Mouse (Mus musculus): ENCODE results near the gene Gm49776. TPM values are rescaled to one million over a fixed set of nuclear protein-coding genes. Genes with fewer than 3 reads are reported as not detected.
A peak's percentile ranks its signal among the peaks of the same experiment; 100 is the strongest.

Gm49776 gene
- polyA plus RNA-seq, 1 experiment: 0.46 TPM

DNA sequence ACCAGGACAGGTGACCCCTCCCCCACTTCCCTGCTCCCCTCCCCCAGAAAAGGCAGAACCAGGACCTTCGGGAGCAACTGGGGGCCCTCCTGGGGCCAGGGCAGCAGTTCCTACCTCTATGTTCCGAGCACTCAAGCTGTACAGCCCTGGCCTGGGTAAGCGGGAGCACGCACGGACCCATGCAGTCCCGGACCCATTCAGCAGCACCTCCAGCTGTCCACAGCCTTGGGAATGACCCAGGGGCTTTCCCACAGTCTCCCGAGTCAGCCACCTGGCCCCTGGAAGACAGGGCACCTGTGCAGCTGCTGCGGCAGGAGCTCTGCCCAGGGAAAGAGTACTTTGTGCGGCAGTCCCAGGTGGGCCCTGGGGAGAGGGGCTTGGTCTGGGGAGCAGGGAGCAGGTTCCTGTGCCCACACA lies 39.5 kb downstream of the Gm49776 start:
- H3K79me3 ChIP-seq (ENCODE audit: low read depth): no peaks in the 10 kb centered on the region
- no peak for TF ChIP-seq USF1 (IDR thresholded peaks at IDR 0.05; ENCODE audit: low read depth)
- TF ChIP-seq MAX (IDR thresholded peaks at IDR 0.05): no peak
- TF ChIP-seq CEBPB (IDR thresholded peaks at IDR 0.05; ENCODE audit: low read depth): no peak
- TF ChIP-seq MYOG (IDR thresholded peaks at IDR 0.05; ENCODE audit: control insufficient read depth, extremely low read depth, insufficient read length): no peak
- no peak for TF ChIP-seq FOSL1 (IDR thresholded peaks at IDR 0.05; ENCODE audit: insufficient read depth, low read length, poor library complexity, severe bottlenecking)
- TF ChIP-seq MYOD1 (IDR thresholded peaks at IDR 0.05; ENCODE audit: control insufficient read depth, insufficient read length, low read depth): no peak
- no peak for TF ChIP-seq CTCF (IDR thresholded peaks at IDR 0.05; ENCODE audit: control insufficient read depth, insufficient read depth, insufficient read length)

DNA sequence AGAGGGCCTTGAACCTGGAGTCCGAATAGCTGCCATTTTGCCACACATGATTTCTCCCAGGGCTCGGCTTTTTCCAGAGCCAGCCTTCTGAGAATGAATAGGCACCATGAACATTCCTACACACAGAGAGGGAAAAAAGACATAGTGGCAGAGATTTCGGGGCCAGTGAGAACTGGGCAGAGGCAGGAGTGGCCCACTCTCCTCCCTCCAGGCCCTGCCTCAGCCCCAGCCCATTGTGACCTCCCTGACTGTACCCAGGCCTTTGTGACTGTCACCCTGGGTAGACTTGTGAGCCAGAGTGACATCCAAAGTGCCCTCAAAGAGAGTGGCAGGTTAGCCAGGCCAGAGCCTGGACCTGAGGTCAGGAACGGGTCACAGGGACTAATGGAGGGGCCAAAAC lies 40.5 kb downstream of the Gm49776 start, which contains the start of gene Ccdc188:
Gene Ccdc188 (plus strand): TSS at position 301 of the 400 bp plus-strand sequence.
- Histone ChIP-seq H3K79me2 (ENCODE audit: control insufficient read depth, insufficient read depth) (no peaks in the 10 kb centered on the region), H3K36me3 (ENCODE audit: control insufficient read depth, insufficient read depth) (no peaks in the 10 kb centered on the region), H3ac (ENCODE audit: control insufficient read depth, insufficient read length, low read depth) (no peak within 1 kb of the TSS), H3K4me3 (ENCODE audit: insufficient read depth, poor library complexity, severe bottlenecking) (no peak within 1 kb of the TSS), H3K79me3 (ENCODE audit: low read depth) (no peaks in the 10 kb centered on the region), H3K27me3 (ENCODE audit: control insufficient read depth, insufficient read depth, insufficient read length) (no peaks in the 10 kb centered on the region)
- no peak for TF ChIP-seq MYOD1 (IDR thresholded peaks at IDR 0.05; ENCODE audit: control insufficient read depth, insufficient read length, low read depth)
- no peak for TF ChIP-seq USF1 (IDR thresholded peaks at IDR 0.05; ENCODE audit: low read depth)
- TF ChIP-seq MAX (IDR thresholded peaks at IDR 0.05): no peak
- TF ChIP-seq CEBPB (IDR thresholded peaks at IDR 0.05; ENCODE audit: low read depth): no peak
- TF ChIP-seq MYOG (IDR thresholded peaks at IDR 0.05; ENCODE audit: control insufficient read depth, extremely low read depth, insufficient read length): no peak
- TF ChIP-seq FOSL1 (IDR thresholded peaks at IDR 0.05; ENCODE audit: insufficient read depth, low read length, poor library complexity, severe bottlenecking): no peak
- no peak for TF ChIP-seq CTCF (IDR thresholded peaks at IDR 0.05; ENCODE audit: control insufficient read depth, insufficient read depth, insufficient read length)

More for the DNA sequence above, 39.5 kb downstream of the Gm49776 start:
- no peaks in the 10 kb centered on the region for H3K79me2 ChIP-seq (ENCODE audit: control insufficient read depth, insufficient read depth)
- H3K27me3 ChIP-seq (ENCODE audit: control insufficient read depth, insufficient read depth, insufficient read length): no peaks in the 10 kb centered on the region
- no peaks in the 10 kb centered on the region for H3K36me3 ChIP-seq (ENCODE audit: control insufficient read depth, insufficient read depth)
- no peak overlapping the region for H3K4me3 ChIP-seq (ENCODE audit: insufficient read depth, poor library complexity, severe bottlenecking)
- no peak overlapping the region for H3ac ChIP-seq (ENCODE audit: control insufficient read depth, insufficient read length, low read depth)

DNA sequence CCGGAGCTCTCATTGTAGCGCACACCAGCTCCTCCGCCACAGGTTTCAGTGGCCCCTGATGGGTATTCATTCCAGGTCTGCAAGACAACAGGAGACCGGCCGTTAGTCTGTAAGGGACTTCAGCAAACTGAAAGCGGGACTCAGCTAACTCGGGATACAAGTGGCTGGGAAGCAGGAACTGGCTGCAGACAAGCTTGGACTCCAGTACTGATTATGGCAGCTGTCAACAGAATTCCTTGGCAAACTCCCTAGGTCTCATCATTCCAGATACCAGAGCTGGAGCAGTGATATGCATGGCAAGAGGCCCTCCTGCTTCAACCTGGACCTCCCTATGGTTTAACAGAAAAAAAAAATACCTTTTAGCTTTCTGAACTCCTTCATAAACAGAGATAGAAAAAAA lies 43.3 kb downstream of the Gm49776 start:
- H3K79me2 ChIP-seq (ENCODE audit: control insufficient read depth, insufficient read depth): no peaks in the 10 kb centered on the region
- TF ChIP-seq USF1 (IDR thresholded peaks at IDR 0.05; ENCODE audit: low read depth) (no peak), MYOD1 (IDR thresholded peaks at IDR 0.05; ENCODE audit: control insufficient read depth, insufficient read length, low read depth) (no peak), CTCF (IDR thresholded peaks at IDR 0.05; ENCODE audit: control insufficient read depth, insufficient read depth, insufficient read length) (no peak), MYOG (IDR thresholded peaks at IDR 0.05; ENCODE audit: control insufficient read depth, extremely low read depth, insufficient read length) (no peak), MAX (IDR thresholded peaks at IDR 0.05) (no peak)

DNA sequence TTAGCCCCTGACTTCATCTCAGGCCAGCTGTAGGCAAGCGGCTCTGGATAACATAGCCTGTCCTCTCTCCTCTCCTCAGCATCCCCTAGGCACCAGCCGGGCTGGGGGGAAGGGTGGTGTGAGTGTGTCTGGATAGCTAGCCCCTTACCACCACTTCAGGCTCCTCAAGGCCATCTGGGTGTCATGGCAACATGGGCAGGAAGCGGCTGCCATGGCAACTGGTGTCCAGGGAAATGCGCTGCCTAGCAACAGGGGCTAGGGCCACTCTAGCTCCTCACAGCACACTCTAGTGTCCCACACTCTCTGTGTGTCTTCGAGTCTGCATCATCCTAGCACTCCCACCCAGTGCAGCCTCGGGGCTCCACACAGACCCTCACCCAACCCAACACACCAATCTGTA lies 44.4 kb downstream of the Gm49776 start:
- Histone ChIP-seq H3K79me2 (ENCODE audit: control insufficient read depth, insufficient read depth) (no peaks in the 10 kb centered on the region), H3K79me3 (ENCODE audit: low read depth) (no peaks in the 10 kb centered on the region), H3ac (ENCODE audit: control insufficient read depth, insufficient read length, low read depth) (no peak overlapping the region), H3K27me3 (ENCODE audit: control insufficient read depth, insufficient read depth, insufficient read length) (peaks cover 15% of the 10 kb centered on the region), H3K4me3 (ENCODE audit: insufficient read depth, poor library complexity, severe bottlenecking) (no peak overlapping the region), H3K36me3 (ENCODE audit: control insufficient read depth, insufficient read depth) (no peaks in the 10 kb centered on the region)
- no peak for TF ChIP-seq MAX (IDR thresholded peaks at IDR 0.05)
- no peak for TF ChIP-seq CTCF (IDR thresholded peaks at IDR 0.05; ENCODE audit: control insufficient read depth, insufficient read depth, insufficient read length)
- no peak for TF ChIP-seq MYOG (IDR thresholded peaks at IDR 0.05; ENCODE audit: control insufficient read depth, extremely low read depth, insufficient read length)
- no peak for TF ChIP-seq MYOD1 (IDR thresholded peaks at IDR 0.05; ENCODE audit: control insufficient read depth, insufficient read length, low read depth)
- no peak for TF ChIP-seq USF1 (IDR thresholded peaks at IDR 0.05; ENCODE audit: low read depth)
- no peak for TF ChIP-seq FOSL1 (IDR thresholded peaks at IDR 0.05; ENCODE audit: insufficient read depth, low read length, poor library complexity, severe bottlenecking)
- no peak for TF ChIP-seq CEBPB (IDR thresholded peaks at IDR 0.05; ENCODE audit: low read depth)

More for the DNA sequence above, 43.3 kb downstream of the Gm49776 start:
- Histone ChIP-seq H3K4me3 (ENCODE audit: insufficient read depth, poor library complexity, severe bottlenecking) (no peak overlapping the region), H3ac (ENCODE audit: control insufficient read depth, insufficient read length, low read depth) (no peak overlapping the region), H3K79me3 (ENCODE audit: low read depth) (no peaks in the 10 kb centered on the region), H3K36me3 (ENCODE audit: control insufficient read depth, insufficient read depth) (no peaks in the 10 kb centered on the region), H3K27me3 (ENCODE audit: control insufficient read depth, insufficient read depth, insufficient read length) (peaks cover 6% of the 10 kb centered on the region)

DNA sequence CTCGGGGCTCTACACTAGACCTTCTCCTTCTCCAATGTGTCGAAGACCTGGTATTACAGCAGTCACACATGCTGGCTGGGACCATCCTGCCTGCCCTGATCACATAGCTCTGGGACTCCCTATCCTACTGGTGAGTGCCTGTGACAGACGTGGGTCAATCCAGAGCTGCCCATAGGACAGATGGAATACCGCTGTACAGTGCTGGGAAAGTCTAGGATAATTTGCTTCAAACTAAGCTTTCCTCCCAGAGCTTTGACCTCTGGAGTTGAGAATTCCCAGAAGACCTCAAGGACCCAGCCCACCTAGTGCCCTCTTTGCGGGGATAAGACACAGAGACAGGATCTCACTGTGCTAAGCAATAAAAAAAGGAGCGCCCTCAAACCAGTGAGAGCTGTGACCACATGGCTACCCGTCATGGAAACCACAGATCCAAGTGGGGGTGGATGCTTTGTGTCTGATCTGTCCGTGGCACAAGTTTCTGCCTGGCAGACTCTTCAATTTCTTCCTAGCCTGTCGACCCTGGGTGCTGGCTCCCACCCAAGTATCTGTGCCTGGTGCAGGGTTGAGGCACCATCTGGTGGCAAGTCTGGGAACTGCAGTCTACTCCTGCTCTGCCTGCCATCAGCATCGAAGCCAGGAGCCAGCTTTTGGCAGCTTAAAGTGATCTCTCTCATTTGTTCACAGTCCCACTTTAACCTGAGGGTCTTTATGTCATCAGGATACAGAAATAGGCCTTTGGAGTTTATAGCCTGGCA lies 46.5 kb downstream of the Gm49776 start:
- Histone ChIP-seq H3ac (ENCODE audit: control insufficient read depth, insufficient read length, low read depth) (no peak overlapping the region), H3K36me3 (ENCODE audit: control insufficient read depth, insufficient read depth) (no peaks in the 10 kb centered on the region), H3K79me3 (ENCODE audit: low read depth) (no peaks in the 10 kb centered on the region), H3K27me3 (ENCODE audit: control insufficient read depth, insufficient read depth, insufficient read length) (peaks cover 29% of the 10 kb centered on the region), H3K79me2 (ENCODE audit: control insufficient read depth, insufficient read depth) (no peaks in the 10 kb centered on the region), H3K4me3 (ENCODE audit: insufficient read depth, poor library complexity, severe bottlenecking) (no peak overlapping the region)
- TF ChIP-seq MYOD1 (IDR thresholded peaks at IDR 0.05; ENCODE audit: control insufficient read depth, insufficient read length, low read depth) (no peak), MYOG (IDR thresholded peaks at IDR 0.05; ENCODE audit: control insufficient read depth, extremely low read depth, insufficient read length) (no peak), CTCF (IDR thresholded peaks at IDR 0.05; ENCODE audit: control insufficient read depth, insufficient read depth, insufficient read length) (peak; percentile 95), FOSL1 (IDR thresholded peaks at IDR 0.05; ENCODE audit: insufficient read depth, low read length, poor library complexity, severe bottlenecking) (no peak), CEBPB (IDR thresholded peaks at IDR 0.05; ENCODE audit: low read depth) (no peak), USF1 (IDR thresholded peaks at IDR 0.05; ENCODE audit: low read depth) (no peak)

All from C2C12 (cell line).